Mouse (Mus musculus) MN1 (cell line): ENCODE data around the gene Nploc4.

Experiments
- DNase-seq: peaks from one replicate; pipeline ENCODE4 v3.0.0-alpha.2; 2016; ENCODE audit warnings: low spot score

Nploc4 gene

GRCm38 (mm10) chr11:120341661-120342060, 95.8 kb downstream of the Nploc4 start:
- DNase-seq: no peak

DNA sequence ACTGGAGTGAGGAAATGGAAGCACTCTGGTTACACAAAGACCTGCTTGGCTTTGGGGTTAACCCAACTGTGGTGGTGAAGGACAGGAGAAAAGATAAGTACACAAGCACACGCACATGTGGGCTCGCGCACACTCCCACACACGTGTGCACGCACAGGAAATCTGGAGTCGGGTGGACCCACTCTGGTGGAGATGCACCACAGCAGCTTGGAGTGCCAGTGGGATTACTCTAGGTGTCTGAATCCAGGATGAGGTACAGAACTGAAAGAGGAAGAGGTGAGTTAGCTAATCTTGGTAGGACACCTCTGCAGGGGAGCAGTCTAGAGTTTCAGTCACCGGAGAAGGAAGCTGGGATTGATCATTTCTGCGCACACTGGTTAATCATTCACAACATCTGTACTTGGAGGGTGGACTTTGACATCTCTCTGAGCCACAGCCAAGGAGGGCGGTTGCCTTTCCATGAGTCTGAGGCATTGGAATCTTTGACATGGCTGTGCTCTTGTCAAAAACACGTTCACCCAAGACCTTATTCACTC, 97.5 kb downstream of the Nploc4 start:
- no peak for DNase-seq

DNA sequence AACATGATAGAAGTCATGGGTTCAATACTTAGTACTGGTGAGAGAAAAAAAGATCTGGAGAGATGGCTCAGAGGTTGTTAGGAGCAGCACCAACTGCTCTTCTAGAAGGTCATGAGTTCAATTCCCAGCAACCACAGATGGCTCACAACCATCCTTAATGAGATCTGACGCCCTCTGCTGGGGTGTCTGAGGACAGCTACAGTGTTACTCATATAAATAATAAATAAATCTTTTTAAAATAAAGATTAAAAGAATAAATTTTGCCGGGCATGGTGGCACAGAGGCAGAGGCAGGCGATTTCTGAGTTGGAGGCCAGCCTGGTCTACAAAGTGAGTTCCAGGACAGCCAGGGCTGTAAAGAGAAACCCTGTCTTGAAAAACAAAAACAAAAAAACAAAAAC, 98.7 kb downstream of the Nploc4 start:
- no peak for DNase-seq

DNA sequence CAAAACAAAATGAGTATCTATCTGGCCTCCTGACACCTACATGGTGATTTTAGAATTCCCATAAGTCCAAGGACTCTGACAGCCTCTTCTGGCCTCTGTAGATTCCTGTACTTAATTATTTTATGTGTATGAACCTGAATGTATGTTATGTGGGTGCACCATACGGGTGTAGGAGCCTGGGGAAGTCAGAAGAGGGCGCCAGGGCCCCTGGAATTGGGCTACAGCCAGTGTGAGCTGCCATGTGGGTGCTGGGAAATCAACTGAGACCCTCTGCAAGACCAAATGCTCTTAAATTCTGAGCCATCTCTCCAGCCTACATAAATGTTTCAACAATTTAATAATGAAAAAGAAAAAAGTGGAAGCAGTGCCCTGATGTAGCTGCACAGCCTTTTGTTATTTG, 100.1 kb downstream of the Nploc4 start:
- peak; percentile 5 for DNase-seq

- DNase-seq: peak; percentile 5
Observed at GRCm38 (mm10) chr11:120335431-120336021, 102.0 kb downstream of the Nploc4 start.
